Mouse (Mus musculus): ENCODE measurements around the gene Apba3.

- TF ChIP-seq POLR2A (IDR thresholded peaks at IDR 0.05; ENCODE audit: borderline replicate concordance, control insufficient read depth, low read depth, low read length) (no peak), CTCF (IDR thresholded peaks at IDR 0.05; ENCODE audit: control insufficient read depth, insufficient read depth, low read length) (no peak)
These were observed 17.3 kb upstream of the Apba3 start for GRCm38 (mm10) chr10:81249442-81249841.
